Mouse (Mus musculus) ES-E14 (cell line): Measurements from ENCODE around the gene Ercc2.

Experiments used
- CHD2 ChIP-seq: IDR thresholded peaks from 2 replicates; pipeline ENCODE4 v1.6.1; 2014; ENCODE audit warnings: mild to moderate bottlenecking, low read depth, low read length, inconsistent platforms
- HCFC1 ChIP-seq: IDR thresholded peaks from 2 replicates; pipeline ENCODE4 v1.6.1; 2012; ENCODE audit warnings: low read length, inconsistent platforms, borderline replicate concordance; ENCODE audit not compliant: insufficient read depth
- MAFK ChIP-seq: IDR thresholded peaks from 2 replicates; pipeline ENCODE4 v1.6.1; 2014; ENCODE audit warnings: mild to moderate bottlenecking, low read depth, low read length, inconsistent platforms; ENCODE audit not compliant: insufficient read depth

DNA sequence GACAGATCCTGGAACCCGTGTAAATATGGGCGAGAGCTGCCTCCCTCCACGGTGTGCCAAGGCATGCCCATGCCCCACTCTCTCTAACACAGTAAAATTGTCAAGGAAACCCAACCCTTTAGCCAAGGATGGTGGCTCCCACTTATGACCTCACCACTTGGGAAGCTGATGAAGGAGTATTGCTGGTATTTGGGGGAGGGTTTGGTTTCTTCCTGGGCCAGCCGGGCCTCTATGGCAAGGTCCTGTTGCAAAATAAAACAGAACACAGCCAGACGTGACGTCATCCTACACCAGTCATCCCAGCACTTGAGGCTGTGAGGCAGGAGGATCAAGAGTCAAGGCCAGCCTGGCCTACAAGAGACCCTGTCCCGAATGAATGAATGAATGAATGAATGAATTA lies 43.2 kb upstream of the Ercc2 start:
- no peak for TF ChIP-seq CHD2
- no peak for TF ChIP-seq MAFK
- no peak for TF ChIP-seq HCFC1
